Mouse (Mus musculus): Measurements from ENCODE around the gene Acnat1. TPM values are rescaled to one million over a fixed set of nuclear protein-coding genes. Genes with fewer than 3 reads are reported as not detected.
A peak's percentile ranks its signal among the peaks of the same experiment; 100 is the strongest.
"Not testable (repeated sequence)": the region's sequence is repeated elsewhere in the genome, so short reads cannot be mapped to it uniquely, and the experiment has no call there.

The Acnat1 gene
- polyA plus RNA-seq, 1 experiment from 2014 or later, result not detected

DNA sequence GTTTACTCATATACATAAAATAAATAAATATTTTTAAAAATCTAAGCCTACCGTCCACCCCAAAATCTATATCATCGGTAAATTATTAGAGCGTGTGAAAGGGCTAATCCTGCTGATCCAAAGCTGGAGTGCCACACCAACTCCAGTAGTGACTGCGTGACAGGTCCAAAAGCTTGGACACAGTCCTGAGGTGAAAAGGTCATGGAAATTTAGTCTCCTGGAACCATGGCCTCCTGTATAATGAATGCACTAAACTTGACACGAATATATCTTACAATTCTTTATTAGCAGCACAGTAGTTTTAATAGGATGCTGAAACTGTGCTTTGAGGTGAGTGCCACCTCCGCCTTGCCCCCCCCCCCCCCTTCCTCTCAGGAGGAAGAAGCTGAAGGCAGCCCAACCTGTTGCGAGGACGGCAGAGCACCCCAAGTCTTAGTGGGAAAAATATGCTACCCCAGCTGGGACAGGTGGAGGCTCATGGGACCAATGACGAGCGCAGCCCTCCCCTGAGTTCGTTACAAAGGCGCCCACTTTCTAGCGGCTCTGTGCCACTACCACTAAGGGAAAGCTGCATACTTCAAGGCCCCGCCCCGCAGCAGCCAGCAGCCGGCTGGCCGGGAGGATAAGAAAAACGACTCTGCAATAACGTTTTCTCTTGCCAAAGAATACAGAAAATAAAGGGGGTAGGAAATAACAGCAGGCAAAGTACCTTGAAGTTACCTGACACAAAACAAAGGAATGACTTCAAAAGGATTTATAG lies 4.6 kb upstream of the Acnat1 start:
- ATAC-seq (ENCODE audit: low read depth), result no peak
- Histone ChIP-seq H3K27me3 (ENCODE audit: control insufficient read depth, insufficient read depth, low read length) (no peaks in the 10 kb centered on the region), H3K9me3 (ENCODE audit: control insufficient read depth, low read length) (no peaks in the 10 kb centered on the region), H3K4me1 (ENCODE audit: control insufficient read depth, insufficient read depth, low read length) (0 out of 2 replicates have a peak, but pooled peaks cover 4% of the 10 kb centered on the region), H3K36me3 (ENCODE audit: control insufficient read depth, insufficient read depth, low read length) (no peaks in the 10 kb centered on the region), H3K4me2 (ENCODE audit: low read depth, low read length) (peak overlapping the region; percentile 38; the same call in 1 of the 2 replicates), H3K9ac (replicated peaks; ENCODE audit: low read depth, low read length) (no peak overlapping the region), H3K27ac (ENCODE audit: low read depth, low read length) (no peak overlapping the region), H3K4me3 (ENCODE audit: low read depth, low read length) (no peak overlapping the region; the same call in 1 of the 2 replicates)
- WGBS, result 22% methylated on average over 19 of the region's 19 CpGs

DNA sequence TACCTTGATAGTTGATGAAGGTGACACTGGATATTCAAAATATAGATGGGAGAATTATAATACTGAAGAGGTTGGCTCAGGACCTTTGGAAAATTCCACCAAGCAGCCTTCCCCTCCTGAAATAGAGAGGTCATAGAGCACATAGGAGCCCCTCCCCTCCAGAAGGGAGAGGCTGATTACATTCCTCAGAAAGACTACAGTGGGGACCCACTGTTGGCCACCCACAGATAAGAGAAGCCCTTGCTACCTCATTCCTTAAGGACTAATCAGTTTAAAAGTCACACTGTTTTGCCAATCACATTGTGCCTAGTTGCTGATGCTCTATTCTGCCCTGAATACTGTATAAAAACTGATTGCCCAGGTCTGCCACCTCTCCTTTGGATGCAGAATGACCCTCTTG lies 871 bp upstream of the Acnat1 start:
- Histone ChIP-seq H3K9ac (replicated peaks; ENCODE audit: low read depth, low read length) (no peak overlapping the region), H3K9me3 (ENCODE audit: control insufficient read depth, low read length) (no peaks in the 10 kb centered on the region), H3K4me3 (ENCODE audit: low read depth, low read length) (no peak overlapping the region), H3K4me2 (ENCODE audit: low read depth, low read length) (no peak overlapping the region), H3K4me1 (ENCODE audit: control insufficient read depth, insufficient read depth, low read length) (0 out of 2 replicates have a peak, but pooled peaks cover 4% of the 10 kb centered on the region), H3K36me3 (ENCODE audit: control insufficient read depth, insufficient read depth, low read length) (no peaks in the 10 kb centered on the region), H3K27ac (ENCODE audit: low read depth, low read length) (no peak overlapping the region), H3K27me3 (ENCODE audit: control insufficient read depth, insufficient read depth, low read length) (no peaks in the 10 kb centered on the region)
- ATAC-seq (ENCODE audit: low read depth), result no peak

DNA sequence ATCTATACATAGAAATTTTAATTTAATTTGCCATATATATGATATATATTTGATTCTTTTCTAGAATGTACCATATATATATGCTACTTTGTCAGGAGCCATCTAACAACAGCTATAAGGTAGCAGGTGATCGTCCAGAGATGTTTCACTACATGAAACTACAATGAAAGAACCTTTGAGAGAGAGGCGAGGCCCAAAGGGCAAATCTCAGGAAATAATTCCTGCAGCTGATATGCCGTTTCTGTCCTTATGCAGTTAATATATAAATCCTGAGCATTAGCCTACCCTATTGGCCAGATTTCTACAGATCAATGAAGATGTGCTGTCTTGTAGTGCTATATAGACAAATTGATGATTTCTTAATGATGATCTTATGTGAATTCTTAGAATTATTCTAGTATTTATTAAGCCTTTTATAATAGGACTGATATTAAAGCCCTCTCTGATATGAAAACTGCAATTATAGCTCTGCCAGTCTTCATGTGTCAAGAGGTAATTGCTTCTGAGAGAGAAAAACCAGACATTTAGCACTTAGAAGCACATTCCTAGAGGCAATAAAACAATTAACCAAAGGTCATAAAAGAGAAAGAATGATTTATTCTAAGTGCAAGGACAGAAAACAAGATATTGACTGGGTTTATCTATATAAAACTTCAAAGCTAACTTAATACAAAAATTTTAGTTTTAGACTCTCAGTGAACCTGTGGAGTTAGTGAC lies 4.1 kb downstream of the Acnat1 start:
- WGBS, result 84% methylated on average over 3 of the region's 3 CpGs

GRCm38 (mm10) chr4:49467360-49467759 lies 6.4 kb downstream of the Acnat1 start:
- Histone ChIP-seq H3K36me3 (ENCODE audit: control insufficient read depth, insufficient read depth, low read length) (no peaks in the 10 kb centered on the region), H3K9me3 (ENCODE audit: control insufficient read depth, low read length) (no peaks in the 10 kb centered on the region), H3K4me3 (ENCODE audit: low read depth, low read length) (no peak overlapping the region), H3K9ac (replicated peaks; ENCODE audit: low read depth, low read length) (no peak overlapping the region), H3K4me2 (ENCODE audit: low read depth, low read length) (no peak overlapping the region), H3K27ac (ENCODE audit: low read depth, low read length) (no peak overlapping the region), H3K4me1 (ENCODE audit: control insufficient read depth, insufficient read depth, low read length) (no peaks in the 10 kb centered on the region), H3K27me3 (ENCODE audit: control insufficient read depth, insufficient read depth, low read length) (no peaks in the 10 kb centered on the region)
- 94% methylated on average over 6 of the region's 6 CpGs for WGBS
- no peak for ATAC-seq (ENCODE audit: low read depth)

More for the DNA sequence above, 4.1 kb downstream of the Acnat1 start:
- Histone ChIP-seq H3K36me3 (ENCODE audit: control insufficient read depth, insufficient read depth, low read length) (no peaks in the 10 kb centered on the region), H3K9ac (replicated peaks; ENCODE audit: low read depth, low read length) (no peak overlapping the region), H3K9me3 (ENCODE audit: control insufficient read depth, low read length) (no peaks in the 10 kb centered on the region), H3K27ac (ENCODE audit: low read depth, low read length) (no peak overlapping the region), H3K4me1 (ENCODE audit: control insufficient read depth, insufficient read depth, low read length) (no peaks in the 10 kb centered on the region), H3K27me3 (ENCODE audit: control insufficient read depth, insufficient read depth, low read length) (no peaks in the 10 kb centered on the region), H3K4me2 (ENCODE audit: low read depth, low read length) (no peak overlapping the region), H3K4me3 (ENCODE audit: low read depth, low read length) (no peak overlapping the region)
- ATAC-seq (ENCODE audit: low read depth), result no peak

DNA sequence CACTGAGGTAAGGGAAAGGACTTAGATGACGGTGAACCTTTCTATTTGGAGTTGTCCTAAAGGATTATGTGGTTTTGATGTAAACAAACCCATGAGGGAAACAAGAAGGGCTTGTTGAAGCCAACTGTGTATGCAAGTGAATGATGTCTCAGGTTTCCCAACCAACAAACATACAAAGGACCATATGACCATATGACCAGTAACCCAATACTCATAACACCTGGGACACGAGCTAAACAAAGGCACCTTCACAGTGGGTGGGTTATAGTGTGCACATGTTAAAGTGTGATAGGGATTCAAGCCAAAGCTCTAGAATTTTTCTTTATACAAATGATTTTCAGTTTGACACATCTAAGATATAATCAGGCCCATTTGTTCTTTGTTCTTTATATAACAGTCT lies 17.5 kb downstream of the Acnat1 start:
- no peak overlapping the region for H3K4me3 ChIP-seq (ENCODE audit: low read depth, low read length)
- H3K27me3 ChIP-seq (ENCODE audit: control insufficient read depth, insufficient read depth, low read length), result no peaks in the 10 kb centered on the region
- H3K4me1 ChIP-seq (ENCODE audit: control insufficient read depth, insufficient read depth, low read length), result no peaks in the 10 kb centered on the region
- 72% methylated on average over 2 of the region's 2 CpGs for WGBS
- no peak overlapping the region for H3K9ac ChIP-seq (replicated peaks; ENCODE audit: low read depth, low read length)
- H3K36me3 ChIP-seq (ENCODE audit: control insufficient read depth, insufficient read depth, low read length), result no peaks in the 10 kb centered on the region
- no peak for ATAC-seq (ENCODE audit: low read depth)
- no peak overlapping the region for H3K4me2 ChIP-seq (ENCODE audit: low read depth, low read length)
- no peak overlapping the region for H3K27ac ChIP-seq (ENCODE audit: low read depth, low read length)
- no peaks in the 10 kb centered on the region for H3K9me3 ChIP-seq (ENCODE audit: control insufficient read depth, low read length)

- Histone ChIP-seq H3K27me3 (ENCODE audit: control insufficient read depth, insufficient read depth, low read length) (no peaks in the 10 kb centered on the region), H3K4me1 (ENCODE audit: control insufficient read depth, insufficient read depth, low read length) (no peaks in the 10 kb centered on the region), H3K27ac (ENCODE audit: low read depth, low read length) (no peak overlapping the region), H3K4me3 (ENCODE audit: low read depth, low read length) (no peak overlapping the region), H3K9me3 (ENCODE audit: control insufficient read depth, low read length) (no peaks in the 10 kb centered on the region), H3K36me3 (ENCODE audit: control insufficient read depth, insufficient read depth, low read length) (no peaks in the 10 kb centered on the region), H3K4me2 (ENCODE audit: low read depth, low read length) (no peak overlapping the region), H3K9ac (replicated peaks; ENCODE audit: low read depth, low read length) (no peak overlapping the region)
- 87% methylated on average over 1 of the region's 1 CpGs for WGBS
- no peak for ATAC-seq (ENCODE audit: low read depth)
These were observed 21.7 kb downstream of the Acnat1 start for GRCm38 (mm10) chr4:49451848-49452551.

DNA sequence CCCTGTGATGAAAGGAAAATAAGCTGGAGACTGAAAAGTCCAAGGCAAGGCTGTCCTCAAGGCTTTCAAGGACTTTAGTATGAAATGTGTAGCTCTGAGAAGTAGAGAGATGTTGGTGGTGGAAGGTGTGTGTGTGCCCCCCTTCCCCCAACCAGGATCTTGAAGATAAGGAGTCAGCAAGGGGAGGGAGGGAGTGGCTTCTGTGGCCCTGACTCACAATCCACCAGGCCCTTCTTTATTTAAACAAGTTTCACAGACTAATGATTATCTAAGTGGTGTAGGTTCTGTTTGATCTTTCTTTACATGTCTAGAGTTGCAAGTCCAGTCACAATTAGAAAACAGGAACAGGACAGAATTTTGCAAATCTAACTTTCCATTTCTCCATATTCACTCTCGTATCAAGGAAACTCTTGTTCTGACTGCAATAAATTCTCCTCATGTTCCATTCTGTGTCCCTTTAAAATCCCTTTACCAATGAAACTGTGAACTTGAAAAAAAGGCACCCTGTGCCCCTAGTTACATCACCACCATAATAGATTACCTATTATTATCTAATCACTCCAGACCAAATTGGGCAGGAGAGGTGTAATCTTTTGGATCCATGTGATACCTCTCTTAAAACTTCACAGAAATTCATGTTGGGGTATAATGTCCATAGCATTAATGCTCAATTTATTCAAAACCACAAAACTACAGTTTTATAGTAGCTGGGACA lies 22.4 kb downstream of the Acnat1 start:
- not testable (repeated sequence) for H3K9me3 ChIP-seq (ENCODE audit: control insufficient read depth, low read length); H3K36me3 ChIP-seq (ENCODE audit: control insufficient read depth, insufficient read depth, low read length); H3K4me2 ChIP-seq (ENCODE audit: low read depth, low read length); H3K9ac ChIP-seq (replicated peaks; ENCODE audit: low read depth, low read length); H3K27ac ChIP-seq (ENCODE audit: low read depth, low read length); H3K4me3 ChIP-seq (ENCODE audit: low read depth, low read length); H3K4me1 ChIP-seq (ENCODE audit: control insufficient read depth, insufficient read depth, low read length); ATAC-seq (ENCODE audit: low read depth); H3K27me3 ChIP-seq (ENCODE audit: control insufficient read depth, insufficient read depth, low read length)
- WGBS, result 80% methylated on average over 1 of the region's 1 CpGs

GRCm38 (mm10) chr4:49436968-49437367 lies 36.7 kb downstream of the Acnat1 start:
- not testable (repeated sequence) for H3K9ac ChIP-seq (replicated peaks; ENCODE audit: low read depth, low read length); H3K9me3 ChIP-seq (ENCODE audit: control insufficient read depth, low read length); H3K4me1 ChIP-seq (ENCODE audit: control insufficient read depth, insufficient read depth, low read length); H3K4me3 ChIP-seq (ENCODE audit: low read depth, low read length); H3K4me2 ChIP-seq (ENCODE audit: low read depth, low read length); H3K27ac ChIP-seq (ENCODE audit: low read depth, low read length); H3K27me3 ChIP-seq (ENCODE audit: control insufficient read depth, insufficient read depth, low read length); H3K36me3 ChIP-seq (ENCODE audit: control insufficient read depth, insufficient read depth, low read length); ATAC-seq (ENCODE audit: low read depth)
- 96% methylated on average over 3 of the region's 3 CpGs for WGBS

Data from neural tube, embryonic 14.5 days (tissue).